Mouse (Mus musculus) embryonic facial prominence, embryonic 11.5 days (tissue): ENCODE measurements around the gene E2f2. TPM values are rescaled to one million over a fixed set of nuclear protein-coding genes. Genes with fewer than 3 reads are reported as not detected.

Experiments used
- ATAC-seq: fragments of 200-750 bp; cut with Nextera tagmentation; replicated peaks from 2 replicates; pipeline ENCODE4 v1.8.0; 2017; ENCODE audit warnings: low read depth; ENCODE audit not compliant: insufficient number of reproducible peaks, low FRiP score, low TSS enrichment
- DNase-seq: peaks from one replicate; pipeline ENCODE4 v3.0.0-alpha.2; 2015; ENCODE audit warnings: low spot score
- H3K27ac ChIP-seq: fragments of 300-500 bp; sonication (generic); replicated peaks from 2 replicates; pipeline ENCODE4 v1.5.1; 2014; ENCODE audit warnings: mild to moderate bottlenecking, low read depth, low read length, control low read depth
- H3K27me3 ChIP-seq: fragments of 300-500 bp; sonication (generic); 2 replicates; pipeline ENCODE4 v1.6.1; 2014; ENCODE audit warnings: mild to moderate bottlenecking, low read length, moderate library complexity, mixed read lengths; ENCODE audit not compliant: control insufficient read depth, insufficient read depth
- H3K36me3 ChIP-seq: fragments of 300-500 bp; sonication (generic); replicated peaks from 2 replicates; pipeline ENCODE4 v1.6.1; 2014; ENCODE audit warnings: low read depth, mild to moderate bottlenecking, low read length, moderate library complexity, mixed read lengths; ENCODE audit not compliant: control insufficient read depth, insufficient read depth
- H3K4me1 ChIP-seq: fragments of 300-500 bp; sonication (generic); 2 replicates; pipeline ENCODE4 v1.6.1; 2014; ENCODE audit warnings: low read length, mixed read lengths; ENCODE audit not compliant: control insufficient read depth, insufficient read depth
- H3K4me2 ChIP-seq: fragments of 300-500 bp; sonication (generic); 2 replicates; pipeline ENCODE4 v1.6.1; 2014; ENCODE audit warnings: low read depth, mild to moderate bottlenecking, control low read depth, low read length, moderate library complexity
- H3K4me3 ChIP-seq: fragments of 300-500 bp; sonication (generic); 2 replicates; pipeline ENCODE4 v1.5.1; 2014; ENCODE audit warnings: low read depth, low read length, control low read depth
- H3K9ac ChIP-seq: fragments of 300-500 bp; sonication (generic); replicated peaks from 2 replicates; pipeline ENCODE4 v1.6.1; 2014; ENCODE audit warnings: mild to moderate bottlenecking, control low read depth, low read length
- H3K9me3 ChIP-seq: fragments of 300-500 bp; sonication (generic); replicated peaks from 2 replicates; pipeline ENCODE4 v1.6.1; 2016; ENCODE audit warnings: mild to moderate bottlenecking, low read length, inconsistent platforms, mixed read lengths; ENCODE audit not compliant: control insufficient read depth
- WGBS: fragments of 180-500 bp; shearing (Covaris S2); extraction: QIAGEN DNeasy Blood & Tissue Kit; methylation state at CpG from one replicate; pipeline ENCODE4 v1.1.7; 2014; 5-methylcytosine and 5-hydroxymethylcytosine counted together
- polyA plus RNA-seq: library from polyadenylated mRNA; unstranded; fragments of >200 nt; fragmentation: Nextera tagmentation; extraction: Ambion mirVana; gene quantifications from 2 replicates; pipeline ENCODE4 v1.2.1, GENCODE M21; 2014

Gene E2f2
- polyA plus RNA-seq, 1 experiment from 2014 or later, result 6.1 TPM

- Histone ChIP-seq H3K4me1 (peaks cover 10% of the 10 kb centered on the region), H3K27ac (peak overlapping the region; percentile 94), H3K9me3 (no peaks in the 10 kb centered on the region), H3K4me2 (peak overlapping the region; percentile 35), H3K36me3 (no peaks in the 10 kb centered on the region), H3K9ac (peak overlapping the region; percentile 43), H3K4me3 (peak overlapping the region; percentile 26), H3K27me3 (no peaks in the 10 kb centered on the region)
- ATAC-seq, result peak; percentile 68
- DNase-seq, result peak; percentile 95
- WGBS, result under 1% methylated on average over 39 of the region's 48 CpGs
Measured at GRCm38 (mm10) chr4:136147436-136148135, 24.6 kb upstream of the E2f2 start.

- H3K4me3 ChIP-seq, result no peak overlapping the region
- H3K4me2 ChIP-seq, result peak overlapping the region; percentile 35
- H3K9ac ChIP-seq, result peak overlapping the region; percentile 42
- peak overlapping the region; percentile 94 for H3K27ac ChIP-seq
- H3K9me3 ChIP-seq, result no peaks in the 10 kb centered on the region
- ATAC-seq (no peak; the same call in 1 of the 2 replicates), DNase-seq (peak; percentile 67)
- H3K4me1 ChIP-seq, result peaks cover 10% of the 10 kb centered on the region
- WGBS, result 3% methylated on average over 31 of the region's 31 CpGs
- no peaks in the 10 kb centered on the region for H3K27me3 ChIP-seq
- H3K36me3 ChIP-seq, result no peaks in the 10 kb centered on the region
Measured at GRCm38 (mm10) chr4:136148342-136149044, 23.7 kb upstream of the E2f2 start.

- Histone ChIP-seq H3K4me2 (no peak overlapping the region), H3K36me3 (no peaks in the 10 kb centered on the region), H3K27me3 (no peaks in the 10 kb centered on the region), H3K4me3 (no peak overlapping the region), H3K9ac (no peak overlapping the region), H3K9me3 (no peaks in the 10 kb centered on the region), H3K4me1 (peaks cover 10% of the 10 kb centered on the region), H3K27ac (0 out of 2 replicates have a peak overlapping the region, but pooled peaks have one; percentile 37)
- WGBS, result 66% methylated on average over 2 of the region's 2 CpGs
- ATAC-seq (no peak), DNase-seq (no peak)
Measured at GRCm38 (mm10) chr4:136149045-136149379, 23.2 kb upstream of the E2f2 start.

GRCm38 (mm10) chr4:136149734-136150133 lies 22.5 kb upstream of the E2f2 start:
- DNase-seq (peak; percentile 80), ATAC-seq (no peak)
- no peaks in the 10 kb centered on the region for H3K36me3 ChIP-seq
- no peak overlapping the region for H3K27ac ChIP-seq
- no peak overlapping the region for H3K4me2 ChIP-seq
- no peak overlapping the region for H3K4me3 ChIP-seq
- H3K9ac ChIP-seq, result no peak overlapping the region
- no peaks in the 10 kb centered on the region for H3K9me3 ChIP-seq
- WGBS, result 34% methylated on average over 3 of the region's 3 CpGs
- peaks cover 10% of the 10 kb centered on the region for H3K4me1 ChIP-seq
- H3K27me3 ChIP-seq, result no peaks in the 10 kb centered on the region

GRCm38 (mm10) chr4:136150596-136150995 lies 21.6 kb upstream of the E2f2 start:
- Histone ChIP-seq H3K27me3 (no peaks in the 10 kb centered on the region), H3K27ac (no peak overlapping the region), H3K4me2 (no peak overlapping the region), H3K9me3 (no peaks in the 10 kb centered on the region), H3K9ac (no peak overlapping the region), H3K36me3 (no peaks in the 10 kb centered on the region), H3K4me3 (no peak overlapping the region), H3K4me1 (peaks cover 10% of the 10 kb centered on the region)
- DNase-seq (peak; percentile 82), ATAC-seq (no peak; the same call in 1 of the 2 replicates)
- 2% methylated on average over 4 of the region's 4 CpGs for WGBS

GRCm38 (mm10) chr4:136152821-136153220 lies 19.4 kb upstream of the E2f2 start:
- Histone ChIP-seq H3K9me3 (no peaks in the 10 kb centered on the region), H3K9ac (no peak overlapping the region), H3K27ac (no peak overlapping the region), H3K36me3 (no peaks in the 10 kb centered on the region), H3K27me3 (no peaks in the 10 kb centered on the region), H3K4me2 (no peak overlapping the region), H3K4me1 (peaks cover 10% of the 10 kb centered on the region), H3K4me3 (no peak overlapping the region)
- 92% methylated on average over 4 of the region's 4 CpGs for WGBS
- no peak for ATAC-seq
- DNase-seq, result no peak

- H3K4me3 ChIP-seq, result no peak overlapping the region
- no peak for DNase-seq
- no peaks in the 10 kb centered on the region for H3K27me3 ChIP-seq
- H3K9me3 ChIP-seq, result no peaks in the 10 kb centered on the region
- no peaks in the 10 kb centered on the region for H3K36me3 ChIP-seq
- H3K4me1 ChIP-seq, result peaks cover 6% of the 10 kb centered on the region; the same call in 1 of the 2 replicates
- no peak overlapping the region for H3K27ac ChIP-seq
- ATAC-seq, result no peak
- 71% methylated on average over 9 of the region's 9 CpGs for WGBS
- no peak overlapping the region for H3K4me2 ChIP-seq
- H3K9ac ChIP-seq, result no peak overlapping the region
Measured at GRCm38 (mm10) chr4:136154462-136154861, 17.7 kb upstream of the E2f2 start.

GRCm38 (mm10) chr4:136158498-136158897 lies 13.7 kb upstream of the E2f2 start:
- H3K9ac ChIP-seq, result no peak overlapping the region
- no peak overlapping the region for H3K27ac ChIP-seq
- ATAC-seq, result no peak
- no peak overlapping the region for H3K4me3 ChIP-seq
- H3K36me3 ChIP-seq, result no peaks in the 10 kb centered on the region
- no peaks in the 10 kb centered on the region for H3K27me3 ChIP-seq
- H3K4me2 ChIP-seq, result no peak overlapping the region
- H3K9me3 ChIP-seq, result no peaks in the 10 kb centered on the region
- peaks cover 6% of the 10 kb centered on the region; the same call in 1 of the 2 replicates for H3K4me1 ChIP-seq
- DNase-seq, result no peak
- 80% methylated on average over 6 of the region's 6 CpGs for WGBS
